Mouse (Mus musculus) cerebellum, adult 8-10 months (tissue): ENCODE data around the gene Fsd2.
A peak's percentile ranks its signal among the peaks of the same experiment; 100 is the strongest.

ENCODE experiments used
- DNase-seq: peaks from one replicate; pipeline ENCODE4 v3.0.0; 2022

The Fsd2 gene

DNA sequence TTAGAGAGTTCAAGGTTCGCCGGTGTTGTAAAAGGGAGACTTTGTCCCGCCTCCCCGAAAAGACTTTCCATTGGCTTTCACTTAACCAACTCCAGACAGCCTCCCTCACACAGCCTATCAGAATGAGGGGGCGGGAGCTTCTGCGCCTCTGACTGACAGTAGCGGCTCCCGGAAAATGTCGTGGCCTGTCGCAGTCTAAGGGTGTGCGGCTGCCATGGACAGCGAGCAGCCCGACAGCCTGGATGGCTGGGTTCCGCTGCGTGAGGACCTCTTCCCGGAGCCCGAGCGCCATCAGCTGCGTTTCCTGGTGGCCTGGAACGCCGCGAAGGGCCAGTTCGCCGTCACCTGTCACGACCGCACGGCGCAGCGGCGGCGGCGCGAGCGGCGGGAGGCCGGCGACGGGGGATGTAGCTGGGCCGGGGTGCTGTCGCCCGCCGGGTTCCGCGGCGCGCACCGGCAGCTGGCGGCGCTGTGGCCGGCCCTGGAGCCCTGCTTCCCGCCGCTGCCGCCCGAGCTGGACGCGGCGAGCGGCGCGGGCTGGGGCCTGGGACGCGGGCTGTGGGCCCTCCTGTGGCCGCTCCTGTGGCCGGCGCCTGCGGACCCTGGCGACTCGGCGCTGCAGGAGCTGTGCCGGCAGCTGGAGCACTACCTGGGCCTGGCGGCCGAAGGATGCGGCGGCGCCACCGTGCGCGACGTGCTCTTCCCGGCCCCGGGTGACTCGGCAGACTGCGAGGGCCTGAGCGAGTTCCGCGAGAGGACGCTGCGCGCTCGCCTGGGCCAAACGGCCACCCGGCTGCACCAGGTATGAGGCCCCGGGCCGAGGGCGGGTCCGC, 4.6 kb upstream of the Fsd2 start, which contains the start of gene Whamm:
Whamm (plus strand) TSS at position 159 of the 833 bp plus-strand sequence.
- peak; percentile 89 for DNase-seq

- DNase-seq, result no peak
These were observed 4.0 kb upstream of the Fsd2 start for GRCm38 (mm10) chr7:81570752-81571107.

DNA sequence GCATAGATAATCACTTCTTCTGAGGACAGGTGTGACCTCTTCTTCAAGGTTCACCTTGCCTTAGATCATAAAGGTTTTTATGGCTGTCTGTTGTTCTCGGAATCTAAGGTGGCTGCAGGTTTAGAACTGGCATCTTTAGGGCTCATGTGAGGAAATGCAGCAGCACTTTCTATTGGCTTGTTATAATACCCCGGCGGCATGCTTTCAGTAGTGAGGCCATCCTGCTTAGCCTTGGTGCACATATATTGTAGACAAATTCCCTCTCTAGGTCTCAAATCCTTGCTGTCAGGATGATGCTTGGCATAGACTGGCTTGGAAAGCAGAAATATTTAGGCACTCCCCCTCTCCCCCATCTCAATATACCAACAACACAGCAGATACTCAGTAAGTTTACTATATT, 3.5 kb upstream of the Fsd2 start:
- DNase-seq, result no peak

DNA sequence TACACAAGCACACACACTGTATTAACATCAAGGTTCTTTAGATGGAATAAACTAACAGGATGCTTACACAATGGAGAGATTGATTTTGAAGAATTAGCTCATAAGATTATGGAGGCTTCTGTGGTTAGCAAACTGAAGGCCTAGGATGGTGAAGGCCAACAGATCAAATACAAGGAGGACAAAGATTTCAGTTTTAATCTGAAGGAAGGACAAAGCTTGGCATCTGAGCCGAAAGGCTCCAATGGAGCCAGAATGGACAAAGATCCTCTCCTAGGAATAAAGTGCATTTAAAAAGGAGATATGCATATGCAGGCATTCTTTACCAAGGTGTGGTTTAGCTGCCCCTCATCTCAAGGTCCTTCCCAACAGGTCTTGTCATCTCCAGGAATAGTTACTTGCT, 3.1 kb upstream of the Fsd2 start:
- no peak for DNase-seq

DNA sequence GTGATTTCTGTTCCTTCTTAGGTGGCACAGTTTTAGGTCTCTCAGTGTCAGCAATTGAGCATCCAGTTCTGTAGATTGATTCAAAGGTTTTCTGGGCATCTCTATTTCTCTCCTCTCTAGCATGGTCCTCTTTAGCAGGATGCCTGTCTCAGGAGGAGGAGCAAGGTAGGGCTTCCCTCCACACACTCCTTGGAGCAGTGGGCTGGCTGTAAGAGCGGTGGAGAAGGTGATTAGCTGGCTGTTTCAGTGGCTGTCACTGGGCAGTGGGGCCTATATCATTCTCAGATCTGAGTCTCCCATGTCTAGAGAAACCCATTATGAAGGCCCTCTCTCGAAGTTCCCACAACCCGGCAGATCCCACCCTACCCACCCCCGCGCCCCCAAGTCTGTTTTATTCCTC, 652 bp upstream of the Fsd2 start:
- no peak for DNase-seq

DNA sequence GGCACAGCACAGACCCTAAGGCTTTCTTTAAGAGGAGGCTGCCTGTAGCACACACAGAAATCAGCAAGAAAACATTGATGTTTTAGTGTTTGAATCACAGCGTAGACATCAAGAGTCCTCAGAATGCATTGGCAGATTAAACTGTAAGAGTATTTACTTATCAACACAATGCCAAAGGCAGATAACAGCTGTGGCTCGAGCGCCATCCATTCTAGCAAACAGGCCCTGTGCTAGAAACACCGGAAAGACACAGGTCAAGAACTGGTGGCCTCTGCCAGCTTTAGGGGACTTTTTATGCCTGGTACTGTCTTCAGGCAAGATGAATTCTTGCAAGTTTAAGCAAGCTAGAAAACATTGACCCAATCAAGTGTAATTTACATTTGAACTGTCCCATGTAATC, 412 bp downstream of the Fsd2 start:
- DNase-seq, result no peak

GRCm38 (mm10) chr7:81565381-81566055, 1.2 kb downstream of the Fsd2 start:
- DNase-seq, result no peak

DNA sequence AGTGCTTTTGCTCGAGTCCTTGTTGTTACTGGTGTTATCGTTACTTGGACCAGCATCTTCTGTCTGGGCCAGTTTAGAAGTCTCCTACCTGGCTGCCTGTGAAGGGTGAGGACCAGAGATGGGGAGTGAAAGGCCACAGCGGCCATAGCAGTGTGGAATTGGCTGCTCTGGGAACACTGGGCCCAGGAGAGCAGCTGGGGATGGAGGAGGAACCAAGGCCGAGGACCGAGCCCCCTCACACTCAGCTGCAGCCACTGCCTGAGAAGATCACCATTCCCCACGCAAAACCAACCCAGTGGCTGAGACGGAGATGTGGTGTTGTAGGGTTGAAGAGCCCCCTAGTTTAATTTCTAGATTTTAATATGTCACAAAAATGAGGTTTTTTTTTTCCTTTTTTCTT, 2.0 kb downstream of the Fsd2 start:
- DNase-seq, result no peak

GRCm38 (mm10) chr7:81563506-81564015, 3.2 kb downstream of the Fsd2 start:
- no peak for DNase-seq

- no peak for DNase-seq
These were observed 5.5 kb downstream of the Fsd2 start for GRCm38 (mm10) chr7:81561211-81561610.

- no peak for DNase-seq
These were observed 6.4 kb downstream of the Fsd2 start for GRCm38 (mm10) chr7:81560101-81561049.

GRCm38 (mm10) chr7:81559231-81559980, 7.3 kb downstream of the Fsd2 start:
- DNase-seq, result no peak

DNA sequence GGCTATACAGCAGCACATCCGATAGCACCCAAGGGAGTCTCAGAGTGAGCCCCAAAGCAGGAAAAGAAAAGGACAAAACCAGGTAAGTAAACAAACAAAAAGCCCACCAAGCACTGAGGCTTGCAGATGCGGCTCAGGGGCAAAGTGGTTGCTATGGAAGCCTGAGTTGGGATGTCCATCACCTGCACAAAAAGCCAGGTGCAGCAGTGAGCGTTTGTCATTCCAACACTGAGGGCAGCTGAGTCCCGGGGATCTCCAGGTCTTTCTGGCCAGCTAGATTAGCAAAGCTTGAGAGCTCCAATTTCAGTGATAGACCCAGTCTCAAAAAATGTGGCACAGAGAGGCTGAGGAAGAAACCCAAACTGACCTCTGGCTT, 8.8 kb downstream of the Fsd2 start:
- DNase-seq, result no peak

DNA sequence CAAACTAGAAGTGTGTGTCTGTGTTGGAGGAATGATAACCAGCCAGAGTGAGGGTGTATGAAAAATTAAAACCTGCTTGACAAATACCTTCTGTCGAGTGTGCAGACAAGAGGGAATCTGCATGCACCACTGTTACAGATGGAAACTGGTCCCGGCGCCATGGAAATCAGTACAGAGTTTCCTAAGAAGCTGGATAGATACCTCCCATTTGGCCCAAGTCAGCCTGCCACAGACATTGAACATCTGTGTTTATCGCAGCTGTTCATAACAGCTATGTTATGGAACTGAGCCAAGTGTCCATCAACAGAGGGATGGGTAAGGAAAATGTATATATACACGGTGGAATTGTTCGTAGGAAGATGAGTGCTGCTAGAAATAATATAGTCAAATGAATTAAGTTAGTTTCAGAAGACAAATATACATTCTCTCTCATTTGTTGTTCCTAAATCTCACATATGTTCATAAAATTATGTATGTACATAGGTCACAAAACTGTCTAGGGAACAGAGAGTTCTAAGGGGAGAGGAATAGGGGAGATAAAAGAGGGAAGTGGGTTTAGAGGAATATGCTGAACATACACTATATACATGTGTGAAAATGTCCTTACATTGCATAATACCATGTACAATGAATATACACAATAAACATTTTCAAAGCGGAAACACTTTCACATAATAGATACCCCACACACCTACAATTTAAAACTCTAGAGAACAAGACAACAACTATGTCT, 9.3 kb downstream of the Fsd2 start:
- DNase-seq, result no peak

- no peak for DNase-seq
These were observed 9.9 kb downstream of the Fsd2 start for GRCm38 (mm10) chr7:81556839-81557238.

- DNase-seq, result no peak
These were observed 12.4 kb downstream of the Fsd2 start for GRCm38 (mm10) chr7:81554369-81554768.

DNA sequence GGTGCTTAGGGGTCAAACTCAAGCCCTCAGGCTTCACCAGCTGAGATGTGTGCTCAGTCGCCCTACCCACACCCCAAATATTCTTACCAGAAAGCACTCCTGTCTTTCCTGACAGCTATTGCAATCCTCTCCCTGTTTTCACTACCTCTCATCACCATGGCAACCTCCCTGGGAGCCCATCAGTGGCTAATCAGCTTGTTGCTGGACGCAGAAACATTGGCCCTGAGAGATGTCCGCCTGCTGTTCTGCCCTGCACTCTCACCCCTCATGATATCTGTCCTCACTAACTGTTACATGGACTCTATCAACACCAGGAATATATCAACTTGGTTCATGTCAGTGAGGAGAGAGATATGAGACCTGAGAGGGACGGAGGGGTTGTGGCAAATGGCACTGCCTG, 13.2 kb downstream of the Fsd2 start:
- DNase-seq, result no peak

DNA sequence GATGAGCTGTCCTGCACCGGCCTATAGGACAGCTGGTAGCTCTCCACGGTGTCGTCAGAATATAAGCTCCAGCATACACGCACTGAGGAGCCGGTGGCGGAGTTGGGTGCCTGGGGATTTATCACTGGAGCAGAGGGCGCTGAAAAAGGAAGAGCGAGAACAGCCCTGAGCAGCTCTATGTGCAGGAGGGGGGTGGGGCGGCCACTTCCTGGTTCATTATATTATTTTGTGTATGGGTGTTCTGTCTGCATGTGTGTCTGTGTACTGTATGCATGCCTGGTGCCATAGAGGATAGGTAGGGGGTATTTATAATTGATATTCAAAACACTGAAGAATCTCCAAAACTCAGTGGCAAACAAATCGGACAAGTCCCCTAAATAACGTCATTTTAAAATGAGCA, 17.9 kb downstream of the Fsd2 start:
- no peak for DNase-seq

GRCm38 (mm10) chr7:81542934-81543333, 23.8 kb downstream of the Fsd2 start:
- DNase-seq, result no peak

DNA sequence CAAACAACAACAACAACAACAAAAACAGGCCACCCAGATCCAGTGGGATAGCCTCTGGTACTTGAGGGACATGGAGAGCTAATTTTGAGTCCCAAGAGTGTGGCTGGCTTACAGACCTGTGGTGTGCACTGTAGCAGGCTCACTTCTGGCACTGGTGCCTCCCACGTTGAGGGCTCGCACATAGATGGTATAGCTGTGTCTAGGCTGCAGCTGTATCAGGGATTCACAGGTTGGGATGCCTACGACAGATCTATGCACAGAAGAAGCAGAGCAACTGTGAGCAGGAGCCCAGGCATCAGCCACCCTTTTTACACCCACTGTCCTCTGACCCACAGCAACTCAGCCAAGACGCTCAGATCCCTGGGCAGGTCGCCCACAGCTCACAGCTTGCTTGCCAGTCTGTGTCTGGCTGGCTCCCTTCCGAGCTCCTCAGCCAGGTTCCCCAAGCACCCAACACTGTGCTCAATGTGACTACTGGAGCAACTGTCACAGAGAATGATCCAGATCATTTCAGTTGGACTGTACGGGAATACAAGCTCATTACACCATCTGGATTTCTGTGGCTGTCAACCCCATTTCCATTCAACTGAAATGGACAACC, 24.7 kb downstream of the Fsd2 start:
- peak; percentile 20 for DNase-seq

DNA sequence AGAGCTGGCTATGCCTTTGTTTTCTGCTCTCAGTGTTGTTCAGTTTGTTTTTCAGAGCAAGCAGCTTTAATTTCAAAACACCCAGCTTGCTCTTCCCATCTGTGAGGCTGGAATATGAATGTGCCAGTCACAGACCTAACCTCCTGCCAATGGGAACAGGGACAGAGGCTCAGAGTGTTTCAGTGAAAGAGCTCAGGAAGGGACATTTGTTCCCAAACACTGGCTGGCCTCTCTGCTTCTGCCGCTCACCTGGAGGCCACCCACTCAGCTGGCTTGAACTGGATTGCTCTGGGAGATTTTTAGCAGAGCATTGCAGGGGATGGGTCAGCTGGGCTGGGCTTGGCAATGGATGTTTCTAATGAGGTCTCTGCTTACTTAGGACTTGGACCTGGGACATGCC, 25.7 kb downstream of the Fsd2 start:
- DNase-seq, result no peak
